Mouse (Mus musculus) stomach, embryonic 14.5 days (tissue): ENCODE data around the gene Entpd2. TPM values are rescaled to one million over a fixed set of nuclear protein-coding genes. Genes with fewer than 3 reads are reported as not detected.

Experiments used
- ATAC-seq: fragments of 200-750 bp; cut with Nextera tagmentation; 2 replicates; pipeline ENCODE4 v1.8.0; 2017; ENCODE audit warnings: low read depth, moderate TSS enrichment; ENCODE audit not compliant: insufficient number of reproducible peaks, insufficient read depth, low FRiP score
- H3K27ac ChIP-seq: fragments of 300-500 bp; sonication (generic); 2 replicates; pipeline ENCODE4 v1.5.1; 2014; ENCODE audit warnings: mild to moderate bottlenecking, low read length, moderate library complexity, mixed read lengths
- H3K27me3 ChIP-seq: fragments of 300-500 bp; sonication (generic); 2 replicates; pipeline ENCODE4 v1.6.1; 2014; ENCODE audit warnings: low read length, control low read depth, mixed read lengths; ENCODE audit not compliant: control insufficient read depth, insufficient read depth
- H3K36me3 ChIP-seq: fragments of 300-500 bp; sonication (generic); 2 replicates; pipeline ENCODE4 v1.6.1; 2014; ENCODE audit warnings: mild to moderate bottlenecking, control low read depth, low read length, moderate library complexity, mixed read lengths; ENCODE audit not compliant: control insufficient read depth, insufficient read depth
- H3K4me1 ChIP-seq: fragments of 300-500 bp; sonication (generic); 2 replicates; pipeline ENCODE4 v1.6.1; 2014; ENCODE audit warnings: low read length, control low read depth, mixed read lengths; ENCODE audit not compliant: control insufficient read depth, insufficient read depth
- H3K4me2 ChIP-seq: fragments of 300-500 bp; sonication (generic); replicated peaks from 2 replicates; pipeline ENCODE4 v1.6.1; 2014; ENCODE audit warnings: low read depth, low read length, control low read depth
- H3K4me3 ChIP-seq: fragments of 300-500 bp; sonication (generic); 2 replicates; pipeline ENCODE4 v1.5.1; 2014; ENCODE audit warnings: low read depth, low read length, control low read depth
- H3K9ac ChIP-seq: fragments of 300-500 bp; sonication (generic); replicated peaks from 2 replicates; pipeline ENCODE4 v1.6.1; 2014; ENCODE audit warnings: low read depth, mild to moderate bottlenecking, control low read depth, low read length, moderate library complexity, mixed read lengths
- H3K9me3 ChIP-seq: fragments of 300-500 bp; sonication (generic); 2 replicates; pipeline ENCODE4 v1.6.1; 2016; ENCODE audit warnings: low read depth, low read length, control low read depth; ENCODE audit not compliant: control insufficient read depth
- WGBS: fragments of 180-500 bp; shearing (Covaris S2); extraction: QIAGEN DNeasy Blood & Tissue Kit; methylation state at CpG from one replicate; pipeline ENCODE4 v1.1.7; 2014; 5-methylcytosine and 5-hydroxymethylcytosine counted together
- polyA plus RNA-seq: library from polyadenylated mRNA; unstranded; fragments of >200 nt; fragmentation: Nextera tagmentation; extraction: Ambion mirVana; gene quantifications from 2 replicates; pipeline ENCODE4 v1.2.1, GENCODE M21; 2014

Entpd2 gene
- polyA plus RNA-seq, 1 experiment from 2014 or later = 8.0 TPM

DNA sequence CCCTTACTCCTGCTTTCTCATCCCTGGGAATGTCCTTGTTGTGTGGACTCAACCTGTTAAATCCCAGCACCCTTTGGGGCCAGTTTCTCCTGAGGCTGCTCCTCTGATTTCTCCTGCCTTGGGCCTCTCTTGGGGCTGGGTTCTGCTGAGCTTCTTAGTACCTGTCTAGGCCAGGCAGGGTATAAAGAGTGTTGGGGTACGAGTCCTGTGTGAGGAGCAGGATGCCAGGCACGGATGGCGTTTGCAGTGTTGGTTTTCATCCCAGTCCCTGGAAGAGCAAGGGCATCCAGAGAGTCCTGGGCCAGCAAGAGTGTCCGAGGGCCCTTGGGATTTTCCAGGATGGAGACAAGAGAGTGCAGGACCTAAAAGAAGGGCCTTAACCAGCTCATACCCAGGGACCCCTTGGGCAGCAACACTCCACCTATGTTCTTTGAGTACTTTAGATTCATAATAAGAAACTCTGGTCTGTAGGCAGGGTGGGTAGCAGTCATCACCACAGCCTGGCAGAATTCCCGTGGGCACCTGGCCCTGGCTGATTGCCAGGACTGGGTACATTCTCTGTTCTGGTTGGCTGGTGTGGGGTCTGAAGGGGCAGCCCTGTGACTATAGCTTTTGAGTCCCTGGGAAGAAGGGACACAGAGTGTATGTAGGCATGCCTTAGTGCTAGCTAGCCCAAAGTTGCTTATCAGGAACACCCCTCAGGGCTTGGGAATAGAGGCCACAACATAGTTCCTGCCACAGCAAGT is 33.9 kb downstream of the Entpd2 start:
- H3K27me3 ChIP-seq = peaks cover 5% of the 10 kb centered on the region; the same call in 1 of the 2 replicates
- H3K27ac ChIP-seq = no peak overlapping the region
- H3K4me1 ChIP-seq = no peaks in the 10 kb centered on the region
- no peak overlapping the region for H3K4me3 ChIP-seq
- ATAC-seq = no peak
- H3K4me2 ChIP-seq = peak overlapping the region; percentile 94; the same call in 1 of the 2 replicates
- no peak overlapping the region; the same call in 1 of the 2 replicates for H3K9ac ChIP-seq
- H3K9me3 ChIP-seq = no peaks in the 10 kb centered on the region
- 71% methylated on average over 5 of the region's 5 CpGs for WGBS
- no peaks in the 10 kb centered on the region for H3K36me3 ChIP-seq

DNA sequence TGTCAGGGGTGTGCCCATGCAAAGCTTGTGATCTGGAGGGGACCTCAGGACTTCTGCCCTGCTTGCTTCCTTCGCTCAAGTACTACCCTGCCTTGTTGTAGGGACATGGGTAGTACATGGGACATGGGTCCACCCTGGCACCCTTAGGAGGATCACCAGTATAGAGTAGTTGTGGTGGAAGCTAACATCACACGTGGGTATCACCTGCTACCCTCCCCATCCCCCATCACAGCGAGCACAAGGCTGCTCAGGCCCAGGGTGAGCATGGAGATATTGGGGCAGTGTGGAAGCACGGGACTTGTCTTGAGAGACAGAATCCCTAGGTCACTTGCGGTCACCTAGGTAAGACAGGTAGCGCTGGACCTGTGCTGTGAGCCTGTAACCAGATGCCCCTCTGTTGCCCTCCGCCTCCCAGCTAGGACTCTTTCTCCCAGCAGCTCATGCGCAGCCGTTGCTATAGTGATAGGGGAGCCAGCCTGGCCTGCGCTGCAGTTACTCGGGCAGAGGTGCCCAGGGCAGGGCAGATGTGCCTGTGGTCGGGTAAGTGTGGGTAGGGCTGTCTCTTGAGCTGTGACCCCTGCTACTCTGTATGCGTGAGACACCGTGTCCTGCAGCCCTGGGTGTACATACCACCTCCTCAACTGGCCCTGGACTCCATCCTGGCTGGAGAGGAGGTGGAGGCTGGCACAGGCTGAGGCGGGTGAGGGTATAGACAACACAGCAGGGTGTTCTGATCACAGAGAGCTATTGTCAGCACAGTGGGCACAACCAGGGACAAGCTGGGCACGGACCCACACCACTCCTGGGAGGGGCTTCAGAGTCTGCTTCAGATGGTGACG is 34.9 kb downstream of the Entpd2 start:
- Histone ChIP-seq H3K27ac (no peak overlapping the region), H3K9ac (no peak overlapping the region), H3K9me3 (no peaks in the 10 kb centered on the region), H3K4me2 (no peak overlapping the region), H3K36me3 (no peaks in the 10 kb centered on the region), H3K27me3 (no peaks in the 10 kb centered on the region), H3K4me3 (no peak overlapping the region), H3K4me1 (no peaks in the 10 kb centered on the region)
- ATAC-seq = no peak
- 71% methylated on average over 17 of the region's 17 CpGs for WGBS

DNA sequence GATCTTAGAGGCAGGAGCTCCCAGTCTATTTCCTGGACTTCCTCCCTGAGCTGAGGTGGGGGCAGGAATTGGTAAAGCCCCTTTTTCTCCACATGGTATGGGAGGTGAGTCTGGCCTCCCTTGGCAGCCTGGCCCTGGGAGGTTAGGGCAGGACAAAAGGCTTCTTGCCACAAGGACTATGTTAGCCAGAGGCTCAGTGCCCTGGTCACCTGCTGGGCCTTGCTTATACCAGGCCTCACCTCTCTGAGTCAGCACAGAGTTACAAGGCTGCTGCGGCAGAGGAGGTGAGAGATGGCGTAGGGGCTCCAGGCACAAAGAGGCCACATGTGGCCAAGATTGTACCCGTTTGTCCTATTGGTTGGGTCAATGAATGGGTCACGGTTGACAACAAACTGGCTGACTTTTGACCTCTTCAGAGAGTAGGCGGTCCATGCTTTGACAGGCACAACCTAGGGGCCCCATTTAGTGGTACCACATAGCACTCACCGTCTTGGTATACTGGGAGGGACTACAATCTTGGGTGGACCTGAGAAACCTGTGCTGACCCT is 35.7 kb downstream of the Entpd2 start:
- H3K9me3 ChIP-seq = no peaks in the 10 kb centered on the region
- H3K4me1 ChIP-seq = no peaks in the 10 kb centered on the region
- H3K27ac ChIP-seq = no peak overlapping the region
- H3K9ac ChIP-seq = no peak overlapping the region
- no peak for ATAC-seq
- no peaks in the 10 kb centered on the region for H3K27me3 ChIP-seq
- no peak overlapping the region for H3K4me3 ChIP-seq
- 74% methylated on average over 6 of the region's 6 CpGs for WGBS
- no peaks in the 10 kb centered on the region for H3K36me3 ChIP-seq
- H3K4me2 ChIP-seq = no peak overlapping the region

DNA sequence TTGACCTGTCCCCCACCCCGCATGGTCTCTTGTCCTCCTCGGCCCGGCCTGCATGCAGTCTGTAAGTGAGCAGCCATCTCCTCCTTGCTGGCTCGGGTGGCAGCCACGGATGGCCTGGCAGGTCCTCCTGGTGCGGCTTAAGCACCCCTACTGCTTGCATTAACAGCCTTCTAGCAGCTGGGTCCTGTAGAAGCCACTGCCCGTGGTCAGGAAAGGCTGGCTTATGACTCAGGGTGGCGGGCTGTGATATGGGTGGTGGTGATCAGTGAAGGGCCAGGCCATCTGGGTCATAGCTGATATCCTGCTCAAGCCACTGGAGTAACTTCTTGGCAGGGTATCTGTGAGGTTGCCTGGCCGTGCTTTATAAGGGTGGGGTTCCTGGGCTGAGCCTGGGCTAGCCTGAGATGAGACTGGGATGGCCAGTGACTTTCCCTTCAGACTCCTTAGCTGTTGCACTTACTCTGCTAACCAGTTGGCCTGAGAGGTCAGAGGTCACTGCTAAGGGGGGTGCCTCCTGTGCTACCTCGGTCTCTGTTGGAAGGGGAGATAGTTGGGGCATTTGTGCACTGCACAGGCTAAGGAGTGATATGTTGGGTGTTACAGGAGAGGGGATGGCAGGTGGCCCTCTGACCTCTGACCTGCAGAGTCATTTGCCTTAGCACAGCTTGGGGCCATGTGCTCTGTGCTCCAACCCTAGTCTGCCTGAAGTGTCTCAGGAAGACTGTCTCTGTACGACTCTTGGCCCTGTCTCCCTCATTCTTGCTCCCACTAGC is 36.8 kb downstream of the Entpd2 start:
- WGBS = 77% methylated on average over 11 of the region's 11 CpGs
- H3K27me3 ChIP-seq = no peaks in the 10 kb centered on the region
- H3K4me2 ChIP-seq = no peak overlapping the region
- no peak overlapping the region for H3K4me3 ChIP-seq
- no peak for ATAC-seq
- H3K4me1 ChIP-seq = no peaks in the 10 kb centered on the region
- no peak overlapping the region for H3K27ac ChIP-seq
- no peaks in the 10 kb centered on the region for H3K36me3 ChIP-seq
- no peak overlapping the region for H3K9ac ChIP-seq
- H3K9me3 ChIP-seq = no peaks in the 10 kb centered on the region

- H3K36me3 ChIP-seq = no peaks in the 10 kb centered on the region
- no peaks in the 10 kb centered on the region for H3K4me1 ChIP-seq
- H3K9me3 ChIP-seq = no peaks in the 10 kb centered on the region
- H3K27me3 ChIP-seq = no peaks in the 10 kb centered on the region
- no peak overlapping the region for H3K4me3 ChIP-seq
- ATAC-seq = no peak
- WGBS = 83% methylated on average over 17 of the region's 17 CpGs
- no peak overlapping the region for H3K9ac ChIP-seq
- no peak overlapping the region for H3K27ac ChIP-seq
- no peak overlapping the region for H3K4me2 ChIP-seq
Observed at GRCm38 (mm10) chr2:25433101-25433500, 37.4 kb downstream of the Entpd2 start.

DNA sequence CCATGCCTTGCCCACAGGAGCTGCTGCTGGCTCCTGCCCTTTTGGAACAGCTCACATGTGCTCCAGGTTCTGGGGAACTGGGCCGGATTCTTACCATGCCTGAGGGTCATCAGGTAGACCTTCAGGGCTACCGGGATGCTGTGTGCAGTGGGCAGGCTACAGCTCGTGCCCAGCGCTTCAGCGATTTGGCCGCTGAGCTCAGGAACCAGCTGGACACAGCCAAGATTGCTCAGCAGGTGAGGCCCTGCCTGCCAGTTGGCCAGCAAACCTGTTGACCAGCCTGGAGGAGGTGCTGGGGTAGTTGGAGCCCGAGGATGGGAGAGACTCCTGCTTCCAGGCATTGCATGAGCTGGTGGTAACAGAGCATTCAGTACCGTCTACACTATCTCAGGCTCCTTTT is 38.6 kb downstream of the Entpd2 start:
- no peaks in the 10 kb centered on the region for H3K4me1 ChIP-seq
- H3K36me3 ChIP-seq = no peaks in the 10 kb centered on the region
- H3K4me2 ChIP-seq = no peak overlapping the region
- 87% methylated on average over 8 of the region's 8 CpGs for WGBS
- H3K27ac ChIP-seq = no peak overlapping the region
- H3K4me3 ChIP-seq = no peak overlapping the region
- no peak overlapping the region for H3K9ac ChIP-seq
- no peak for ATAC-seq
- no peaks in the 10 kb centered on the region for H3K9me3 ChIP-seq
- H3K27me3 ChIP-seq = no peaks in the 10 kb centered on the region

- Histone ChIP-seq H3K27me3 (no peaks in the 10 kb centered on the region), H3K27ac (no peak overlapping the region), H3K4me2 (no peak overlapping the region), H3K9ac (no peak overlapping the region), H3K4me1 (no peaks in the 10 kb centered on the region), H3K9me3 (no peaks in the 10 kb centered on the region), H3K4me3 (no peak overlapping the region), H3K36me3 (no peaks in the 10 kb centered on the region)
- no peak for ATAC-seq
- 89% methylated on average over 10 of the region's 10 CpGs for WGBS
Observed at GRCm38 (mm10) chr2:25436286-25436820, 40.7 kb downstream of the Entpd2 start.

DNA sequence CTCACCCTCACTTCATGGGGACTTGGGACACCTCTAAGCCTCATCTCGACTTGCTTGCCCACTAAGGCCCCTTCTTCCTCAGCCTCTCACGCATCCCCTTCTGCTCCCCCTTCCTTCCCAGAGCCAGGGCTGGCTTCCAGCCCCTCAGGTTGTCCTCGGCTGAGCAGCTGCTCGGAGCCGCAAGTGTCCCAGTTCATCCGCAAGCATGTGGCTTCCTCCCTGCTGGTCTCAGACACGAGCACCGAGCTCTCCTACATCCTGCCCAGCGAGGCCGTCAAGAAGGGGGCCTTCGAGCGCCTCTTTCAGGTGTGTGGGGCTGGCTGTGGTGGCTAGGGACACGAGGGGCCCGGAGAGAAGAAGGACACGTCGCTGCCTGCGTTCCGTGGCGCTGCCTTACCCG is 45.4 kb downstream of the Entpd2 start:
- Histone ChIP-seq H3K27me3 (no peaks in the 10 kb centered on the region), H3K9ac (no peak overlapping the region), H3K4me1 (no peaks in the 10 kb centered on the region), H3K36me3 (no peaks in the 10 kb centered on the region), H3K27ac (no peak overlapping the region), H3K4me2 (no peak overlapping the region), H3K9me3 (no peaks in the 10 kb centered on the region), H3K4me3 (no peak overlapping the region)
- 88% methylated on average over 20 of the region's 20 CpGs for WGBS
- ATAC-seq = no peak
